Mouse (Mus musculus) kidney, adult 2 months (tissue): ENCODE measurements around the gene Ralgds. TPM values are rescaled to one million over a fixed set of nuclear protein-coding genes. Genes with fewer than 3 reads are reported as not detected.
"Not testable (repeated sequence)": the region's sequence is repeated elsewhere in the genome, so short reads cannot be mapped to it uniquely, and the experiment has no call there.

Source experiments
- DNase-seq: peaks from one replicate; pipeline ENCODE4 v3.0.0; 2021
- H3K27ac ChIP-seq: fragments of 200-500 bp; 2 replicates; pipeline ENCODE4 v1.5.1; 2012; ENCODE audit warnings: low read depth, low read length, control low read depth, inconsistent platforms; ENCODE audit not compliant: insufficient read depth
- H3K27me3 ChIP-seq: fragments of 200-500 bp; replicated peaks from 2 replicates; pipeline ENCODE4 v1.6.1; 2012; ENCODE audit warnings: mild to moderate bottlenecking, moderate library complexity, low read length, inconsistent platforms; ENCODE audit not compliant: control insufficient read depth, insufficient read depth
- H3K36me3 ChIP-seq: fragments of 200-500 bp; 2 replicates; pipeline ENCODE4 v1.6.1; 2012; ENCODE audit warnings: mild to moderate bottlenecking, moderate library complexity, low read length, inconsistent platforms; ENCODE audit not compliant: control insufficient read depth, insufficient read depth
- H3K4me1 ChIP-seq: fragments of 200-500 bp; 2 replicates; pipeline ENCODE4 v1.6.1; 2011; ENCODE audit warnings: low read length; ENCODE audit not compliant: control insufficient read depth, insufficient read depth
- H3K4me3 ChIP-seq: fragments of 200-500 bp; 2 replicates; pipeline ENCODE4 v1.5.1; 2011; ENCODE audit warnings: mild to moderate bottlenecking, low read depth, low read length, control low read depth; ENCODE audit not compliant: insufficient read depth
- CTCF ChIP-seq: fragments of 200-500 bp; conservative IDR thresholded peaks from 2 replicates; pipeline ENCODE4 v1.5.1; 2011; ENCODE audit warnings: low read depth, mild to moderate bottlenecking, control low read depth, low read length, moderate library complexity, mixed read lengths; ENCODE audit not compliant: insufficient read depth, insufficient read length
- POLR2A ChIP-seq: fragments of 200-500 bp; IDR thresholded peaks from one replicate; pipeline ENCODE4 v1.6.1; 2011; ENCODE audit warnings: low read depth, low read length, control low read depth
- WGBS: fragments of 180-500 bp; shearing (Covaris S2); methylation state at CpG from one replicate; pipeline ENCODE4 v1.1.7; 2018; 5-methylcytosine and 5-hydroxymethylcytosine counted together
- polyA plus RNA-seq: library from polyadenylated mRNA; depleted of rRNA; stranded (reverse); fragments of >200 nt; gene quantifications from 2 replicates; pipeline ENCODE4 v1.2.3, GENCODE M21; 2012

Ralgds gene
- polyA plus RNA-seq, 1 experiment = 24.6 TPM

DNA sequence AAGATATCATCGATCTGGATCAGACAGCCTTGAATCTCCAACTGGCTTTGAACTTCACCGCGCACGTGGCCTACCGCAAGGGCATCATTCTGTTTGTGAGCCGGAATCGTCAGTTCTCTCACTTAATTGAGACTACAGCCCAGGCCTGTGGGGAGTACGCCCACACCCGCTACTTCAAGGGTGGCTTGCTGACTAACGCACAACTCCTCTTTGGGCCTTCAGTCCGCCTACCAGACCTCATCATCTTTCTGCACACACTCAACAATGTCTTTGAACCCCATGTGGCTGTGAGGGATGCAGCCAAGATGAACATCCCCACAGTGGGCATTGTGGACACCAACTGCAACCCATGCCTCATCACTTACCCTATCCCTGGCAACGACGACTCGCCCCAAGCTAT lies 43.5 kb upstream of the Ralgds start:
- Histone ChIP-seq H3K27me3 (no peaks in the 10 kb centered on the region), H3K4me3 (no peak overlapping the region), H3K27ac (no peak overlapping the region), H3K4me1 (peaks cover 4% of the 10 kb centered on the region; the same call in 1 of the 2 replicates), H3K36me3 (peaks cover 2% of the 10 kb centered on the region; the same call in 1 of the 2 replicates)
- DNase-seq = no peak
- no peak for TF ChIP-seq CTCF
- TF ChIP-seq POLR2A = no peak
- WGBS = 97% methylated on average over 14 of the region's 14 CpGs

DNA sequence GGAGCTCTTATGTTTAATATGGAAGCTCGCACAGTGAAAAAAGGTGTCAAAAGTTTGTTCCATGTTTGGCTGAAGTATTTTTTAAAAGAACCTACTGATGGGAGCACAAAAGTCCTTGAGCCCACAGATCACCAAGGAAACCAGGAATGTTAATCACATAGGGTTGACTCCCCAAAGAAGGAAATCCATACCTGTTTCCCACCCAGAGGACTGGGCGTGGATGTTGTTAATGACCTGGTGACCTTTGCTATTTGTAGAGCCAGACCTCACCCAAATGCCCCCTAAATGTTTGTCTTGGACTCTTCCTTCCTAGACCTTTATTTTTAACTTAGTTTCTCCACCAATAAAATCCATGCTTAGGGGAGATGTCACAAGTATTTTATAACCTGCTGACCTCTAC lies 42.3 kb upstream of the Ralgds start:
- TF ChIP-seq POLR2A (no peak), CTCF (no peak)
- 89% methylated on average over 2 of the region's 2 CpGs for WGBS
- Histone ChIP-seq H3K27me3 (no peaks in the 10 kb centered on the region), H3K4me1 (peaks cover 4% of the 10 kb centered on the region; the same call in 1 of the 2 replicates), H3K36me3 (peaks cover 2% of the 10 kb centered on the region; the same call in 1 of the 2 replicates), H3K27ac (no peak overlapping the region), H3K4me3 (no peak overlapping the region)
- DNase-seq = no peak

DNA sequence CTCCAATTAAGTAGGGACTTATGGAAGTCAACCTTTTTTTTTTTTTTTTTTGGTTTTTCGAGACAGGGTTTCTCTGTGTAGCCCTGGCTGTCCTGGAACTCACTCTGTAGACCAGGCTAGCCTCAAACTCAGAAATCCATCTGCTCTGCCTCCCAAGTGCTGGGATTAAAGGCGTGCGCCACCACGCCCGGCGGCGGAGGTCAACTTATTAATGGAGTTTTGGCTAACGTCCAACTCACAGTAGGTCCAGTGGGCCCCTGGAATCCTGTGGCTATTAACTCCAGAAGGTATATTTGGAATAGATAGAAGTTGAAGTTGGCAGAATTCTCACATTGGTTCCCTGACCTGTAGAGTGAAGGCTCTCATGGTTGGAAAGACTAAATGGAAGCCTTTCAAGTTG lies 40.9 kb upstream of the Ralgds start:
- H3K4me1 ChIP-seq, H3K27me3 ChIP-seq, DNase-seq, H3K4me3 ChIP-seq, H3K36me3 ChIP-seq, H3K27ac ChIP-seq: not testable (repeated sequence)
- WGBS = 93% methylated on average over 8 of the region's 8 CpGs

GRCm38 (mm10) chr2:28477993-28478392 lies 34.9 kb upstream of the Ralgds start:
- not testable (repeated sequence) for H3K27me3 ChIP-seq, H3K36me3 ChIP-seq, H3K4me3 ChIP-seq, DNase-seq, H3K27ac ChIP-seq, H3K4me1 ChIP-seq
- WGBS = 93% methylated on average over 5 of the region's 5 CpGs

GRCm38 (mm10) chr2:28479208-28480204 lies 33.4 kb upstream of the Ralgds start:
- no peak for TF ChIP-seq CTCF
- TF ChIP-seq POLR2A = no peak
- WGBS = 75% methylated on average over 20 of the region's 20 CpGs
- Histone ChIP-seq H3K27ac (no peak overlapping the region), H3K4me3 (no peak overlapping the region), H3K27me3 (no peaks in the 10 kb centered on the region), H3K36me3 (no peaks in the 10 kb centered on the region), H3K4me1 (no peaks in the 10 kb centered on the region)
- DNase-seq = no peak

DNA sequence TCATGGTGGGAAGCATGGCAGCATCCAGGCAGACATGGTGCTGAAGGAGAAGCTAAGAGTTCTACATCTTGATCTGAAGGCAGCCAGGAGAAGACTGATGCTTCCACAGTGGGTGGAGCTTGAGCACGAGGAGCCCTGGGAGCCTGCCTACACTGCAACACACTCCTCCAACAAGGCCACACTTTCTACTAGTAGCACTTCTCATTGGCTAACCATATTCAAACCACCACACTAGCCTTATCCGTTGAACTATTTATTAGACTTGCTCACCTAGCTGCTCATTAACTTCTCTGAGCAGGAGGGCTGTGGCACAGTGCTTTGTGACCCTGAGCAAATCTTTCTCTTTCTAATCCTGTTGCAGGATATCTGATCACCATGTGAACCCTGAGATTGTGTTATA lies 29.1 kb upstream of the Ralgds start:
- no peaks in the 10 kb centered on the region for H3K27me3 ChIP-seq
- no peak overlapping the region for H3K4me3 ChIP-seq
- TF ChIP-seq CTCF (no peak), POLR2A (no peak)
- H3K36me3 ChIP-seq = no peaks in the 10 kb centered on the region
- H3K27ac ChIP-seq = no peak overlapping the region
- 36% methylated on average over 2 of the region's 2 CpGs for WGBS
- DNase-seq = peak; percentile 76
- H3K4me1 ChIP-seq = no peaks in the 10 kb centered on the region

GRCm38 (mm10) chr2:28494521-28494920 lies 18.4 kb upstream of the Ralgds start:
- no peak for TF ChIP-seq CTCF
- H3K4me1 ChIP-seq = no peaks in the 10 kb centered on the region
- no peak overlapping the region for H3K4me3 ChIP-seq
- DNase-seq = no peak
- no peaks in the 10 kb centered on the region for H3K36me3 ChIP-seq
- 75% methylated on average over 2 of the region's 2 CpGs for WGBS
- no peak overlapping the region for H3K27ac ChIP-seq
- no peaks in the 10 kb centered on the region for H3K27me3 ChIP-seq
